Mouse (Mus musculus): ENCODE measurements around the gene Stk32b. TPM values are rescaled to one million over a fixed set of nuclear protein-coding genes. Genes with fewer than 3 reads are reported as not detected.

Gene Stk32b
- total RNA-seq, 2 experiments from 2014 or later = 0.64 to 0.66 TPM

Other genes starting within 250 kb of the Stk32b start
- 1 to 10 TPM; 2.1 to 4.8 TPM for gene Cytl1, start 18.3 kb upstream of the Stk32b start, total RNA-seq (2021)
- gene Msx1, start 107.4 kb upstream of the Stk32b start, total RNA-seq (2021) = 1 to 10 TPM; 1.1 to 2.1 TPM

Measured in adrenal gland, adult 18-20 months (tissue).